Mouse (Mus musculus) heart, adult 2 months (tissue): ENCODE results near the gene Rapgef2.

Experiments used
- CTCF ChIP-seq: fragments of 200-600 bp; IDR thresholded peaks from 2 replicates; pipeline ENCODE4 v1.8.1; 2022; ENCODE audit warnings: antibody characterized with exemption, mild to moderate bottlenecking, moderate library complexity
- EP300 ChIP-seq: fragments of 200-500 bp; IDR thresholded peaks from 2 replicates; pipeline ENCODE4 v1.6.1; 2011; ENCODE audit warnings: low read depth, low read length, control low read depth; ENCODE audit not compliant: insufficient read depth
- POLR2A ChIP-seq: fragments of 200-500 bp; IDR thresholded peaks from 2 replicates; pipeline ENCODE4 v1.6.1; 2011; ENCODE audit warnings: mild to moderate bottlenecking, low read depth, low read length, control low read depth; ENCODE audit not compliant: insufficient read depth

GRCm38 (mm10) chr3:79230718-79231117, 55.6 kb downstream of the Rapgef2 start:
- TF ChIP-seq CTCF (no peak), POLR2A (no peak), EP300 (no peak)
